Mouse (Mus musculus): Measurements from ENCODE around the gene Ece1. TPM values are rescaled to one million over a fixed set of nuclear protein-coding genes. Genes with fewer than 3 reads are reported as not detected.
"Not testable (repeated sequence)": the region's sequence is repeated elsewhere in the genome, so short reads cannot be mapped to it uniquely, and the experiment has no call there.

Gene Ece1
- polyA plus RNA-seq, 1 experiment from 2014 or later, result 51.3 TPM

GRCm38 (mm10) chr4:137964585-137964930 lies 102.5 kb downstream of the Ece1 start:
- 93% methylated on average over 11 of the region's 11 CpGs for WGBS
- no peak for ATAC-seq (replicated peaks; ENCODE audit: insufficient number of reproducible peaks, insufficient read depth, low FRiP score, low read depth)
- Histone ChIP-seq H3K4me1 (replicated peaks) (peaks cover 10% of the 10 kb centered on the region), H3K36me3 (peaks cover 19% of the 10 kb centered on the region), H3K27ac (no peak overlapping the region), H3K27me3 (no peaks in the 10 kb centered on the region), H3K4me3 (no peak overlapping the region), H3K9ac (no peak overlapping the region), H3K4me2 (no peak overlapping the region), H3K9me3 (replicated peaks) (no peaks in the 10 kb centered on the region)

DNA sequence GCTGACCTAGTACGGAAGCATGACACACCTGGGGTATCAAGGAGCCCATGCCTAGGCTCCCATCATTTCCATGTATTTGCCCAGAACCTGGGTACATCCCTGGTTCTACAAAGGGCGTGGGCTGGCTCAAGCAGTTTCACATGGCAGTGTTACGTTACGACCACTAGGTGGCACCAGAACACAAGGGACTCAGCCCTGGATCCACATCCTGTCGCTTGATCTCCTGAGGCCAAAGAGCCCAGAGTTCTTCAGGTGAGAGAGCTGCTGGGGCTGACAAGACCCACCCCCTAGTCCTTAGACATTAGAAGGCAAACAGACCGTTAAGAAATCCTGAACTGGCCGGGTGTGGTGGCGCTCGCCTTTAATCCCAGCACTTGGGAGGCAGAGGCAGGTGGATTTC lies 106.2 kb downstream of the Ece1 start:
- no peak; the same call in 1 of the 2 replicates for ATAC-seq (replicated peaks; ENCODE audit: insufficient number of reproducible peaks, insufficient read depth, low FRiP score, low read depth)
- Histone ChIP-seq H3K4me3 (no peak overlapping the region), H3K27ac (no peak overlapping the region), H3K4me2 (no peak overlapping the region), H3K36me3 (no peaks in the 10 kb centered on the region), H3K4me1 (replicated peaks) (no peaks in the 10 kb centered on the region), H3K27me3 (no peaks in the 10 kb centered on the region), H3K9ac (no peak overlapping the region), H3K9me3 (replicated peaks) (no peaks in the 10 kb centered on the region)
- WGBS, result 7% methylated on average over 9 of the region's 9 CpGs

DNA sequence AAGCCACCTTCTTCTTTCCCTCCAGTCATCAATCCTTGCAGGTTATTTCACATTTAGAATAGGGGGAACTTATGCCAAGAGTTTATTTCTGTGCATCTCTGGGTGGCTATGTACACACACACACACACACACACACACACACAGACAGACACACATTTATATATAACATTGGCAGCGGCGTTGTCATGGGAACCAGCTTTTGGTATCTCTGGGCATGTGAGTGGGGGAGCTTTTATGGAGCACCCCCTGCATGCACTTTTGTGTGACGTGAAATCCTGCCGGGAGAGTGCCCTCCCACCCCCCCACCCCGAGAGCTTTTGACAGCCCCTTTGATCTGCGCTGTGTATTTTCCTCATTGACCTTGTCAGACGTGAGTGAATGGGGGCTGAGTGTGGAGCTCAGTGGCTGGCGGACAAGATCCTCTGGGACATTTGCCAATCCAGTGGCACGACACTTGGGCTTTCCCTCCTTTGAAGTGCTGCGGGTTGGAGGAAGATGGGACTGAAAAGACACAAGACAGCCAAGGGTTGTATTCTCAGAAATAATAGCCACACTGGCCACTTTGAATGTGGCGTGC lies 108.7 kb downstream of the Ece1 start:
- ATAC-seq (replicated peaks; ENCODE audit: insufficient number of reproducible peaks, insufficient read depth, low FRiP score, low read depth); H3K36me3 ChIP-seq: not testable (repeated sequence)
- no CpG with 5 or more reads among the region's 11 CpGs for WGBS

DNA sequence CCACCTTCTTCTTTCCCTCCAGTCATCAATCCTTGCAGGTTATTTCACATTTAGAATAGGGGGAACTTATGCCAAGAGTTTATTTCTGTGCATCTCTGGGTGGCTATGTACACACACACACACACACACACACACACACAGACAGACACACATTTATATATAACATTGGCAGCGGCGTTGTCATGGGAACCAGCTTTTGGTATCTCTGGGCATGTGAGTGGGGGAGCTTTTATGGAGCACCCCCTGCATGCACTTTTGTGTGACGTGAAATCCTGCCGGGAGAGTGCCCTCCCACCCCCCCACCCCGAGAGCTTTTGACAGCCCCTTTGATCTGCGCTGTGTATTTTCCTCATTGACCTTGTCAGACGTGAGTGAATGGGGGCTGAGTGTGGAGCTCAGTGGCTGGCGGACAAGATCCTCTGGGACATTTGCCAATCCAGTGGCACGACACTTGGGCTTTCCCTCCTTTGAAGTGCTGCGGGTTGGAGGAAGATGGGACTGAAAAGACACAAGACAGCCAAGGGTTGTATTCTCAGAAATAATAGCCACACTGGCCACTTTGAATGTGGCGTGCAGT lies 112.9 kb downstream of the Ece1 start:
- WGBS, result no CpG with 5 or more reads among the region's 11 CpGs

More for the DNA sequence above, 108.7 kb downstream of the Ece1 start:
- not testable (repeated sequence) for H3K9ac ChIP-seq; H3K4me1 ChIP-seq (replicated peaks); H3K4me3 ChIP-seq; H3K27me3 ChIP-seq; H3K9me3 ChIP-seq (replicated peaks); H3K27ac ChIP-seq; H3K4me2 ChIP-seq

GRCm38 (mm10) chr4:137979066-137979644 lies 117.1 kb downstream of the Ece1 start:
- not testable (repeated sequence) for H3K27me3 ChIP-seq; H3K4me3 ChIP-seq; H3K9ac ChIP-seq; H3K4me1 ChIP-seq (replicated peaks); H3K4me2 ChIP-seq; H3K36me3 ChIP-seq; H3K27ac ChIP-seq; H3K9me3 ChIP-seq (replicated peaks)
- peak; percentile 56 for ATAC-seq (replicated peaks; ENCODE audit: insufficient number of reproducible peaks, insufficient read depth, low FRiP score, low read depth)
- WGBS, result no CpG with 5 or more reads among the region's 11 CpGs

More for the DNA sequence above, 112.9 kb downstream of the Ece1 start:
- H3K4me2 ChIP-seq; H3K4me1 ChIP-seq (replicated peaks); H3K9me3 ChIP-seq (replicated peaks); H3K4me3 ChIP-seq; H3K27ac ChIP-seq; H3K27me3 ChIP-seq; H3K36me3 ChIP-seq; H3K9ac ChIP-seq: not testable (repeated sequence)
- ATAC-seq (replicated peaks; ENCODE audit: insufficient number of reproducible peaks, insufficient read depth, low FRiP score, low read depth), result 0 out of 2 replicates have a peak, but pooled peaks have one; percentile 22

- Histone ChIP-seq H3K27me3 (no peaks in the 10 kb centered on the region), H3K4me2 (no peak overlapping the region), H3K4me1 (replicated peaks) (peaks cover 6% of the 10 kb centered on the region), H3K36me3 (no peaks in the 10 kb centered on the region), H3K27ac (no peak overlapping the region), H3K9ac (no peak overlapping the region), H3K4me3 (no peak overlapping the region), H3K9me3 (replicated peaks) (no peaks in the 10 kb centered on the region)
- WGBS, result 81% methylated on average over 1 of the region's 1 CpGs
- ATAC-seq (replicated peaks; ENCODE audit: insufficient number of reproducible peaks, insufficient read depth, low FRiP score, low read depth), result no peak
These were observed 120.8 kb downstream of the Ece1 start for GRCm38 (mm10) chr4:137982869-137983268.

- H3K4me2 ChIP-seq, result no peak overlapping the region
- WGBS, result 29% methylated on average over 10 of the region's 10 CpGs
These were observed 122.2 kb downstream of the Ece1 start for GRCm38 (mm10) chr4:137984212-137984611.

DNA sequence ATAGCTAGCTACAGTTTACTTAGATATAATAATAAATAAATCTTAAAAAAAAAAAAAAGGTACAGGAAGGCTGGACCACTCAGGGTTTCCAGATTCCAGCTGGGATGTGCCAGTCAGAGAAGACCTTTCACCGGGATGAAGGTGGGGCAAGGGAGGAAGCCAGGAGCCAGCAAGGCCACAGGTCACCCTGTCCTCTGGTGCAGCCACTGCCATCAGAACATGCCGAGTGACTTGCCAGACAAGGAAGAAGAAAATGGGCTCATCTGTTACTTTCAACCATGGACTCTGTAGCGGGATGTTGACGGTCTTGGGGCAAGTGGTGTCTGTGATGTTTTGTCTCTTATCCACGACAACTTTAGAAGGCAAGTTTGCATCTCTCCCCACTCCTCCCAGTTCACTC lies 122.7 kb downstream of the Ece1 start:
- H3K27ac ChIP-seq, result no peak overlapping the region
- no peaks in the 10 kb centered on the region for H3K36me3 ChIP-seq
- H3K4me2 ChIP-seq, result no peak overlapping the region
- no peaks in the 10 kb centered on the region for H3K9me3 ChIP-seq (replicated peaks)
- 62% methylated on average over 5 of the region's 5 CpGs for WGBS
- no peak overlapping the region for H3K9ac ChIP-seq
- H3K4me1 ChIP-seq (replicated peaks), result peaks cover 6% of the 10 kb centered on the region
- no peak overlapping the region for H3K4me3 ChIP-seq
- no peaks in the 10 kb centered on the region for H3K27me3 ChIP-seq
- no peak for ATAC-seq (replicated peaks; ENCODE audit: insufficient number of reproducible peaks, insufficient read depth, low FRiP score, low read depth)

More at GRCm38 (mm10) chr4:137984212-137984611, 122.2 kb downstream of the Ece1 start:
- Histone ChIP-seq H3K9ac (no peak overlapping the region), H3K36me3 (no peaks in the 10 kb centered on the region), H3K9me3 (replicated peaks) (no peaks in the 10 kb centered on the region), H3K27ac (no peak overlapping the region), H3K4me1 (replicated peaks) (peaks cover 6% of the 10 kb centered on the region), H3K4me3 (no peak overlapping the region), H3K27me3 (no peaks in the 10 kb centered on the region)
- no peak for ATAC-seq (replicated peaks; ENCODE audit: insufficient number of reproducible peaks, insufficient read depth, low FRiP score, low read depth)

- Histone ChIP-seq H3K27me3 (no peaks in the 10 kb centered on the region), H3K4me1 (replicated peaks) (peaks cover 7% of the 10 kb centered on the region), H3K9me3 (replicated peaks) (no peaks in the 10 kb centered on the region), H3K36me3 (no peaks in the 10 kb centered on the region), H3K27ac (no peak overlapping the region), H3K9ac (no peak overlapping the region), H3K4me3 (no peak overlapping the region), H3K4me2 (no peak overlapping the region)
- no peak for ATAC-seq (replicated peaks; ENCODE audit: insufficient number of reproducible peaks, insufficient read depth, low FRiP score, low read depth)
- WGBS, result 89% methylated on average over 5 of the region's 5 CpGs
These were observed 127.4 kb downstream of the Ece1 start for GRCm38 (mm10) chr4:137989426-137989825.

DNA sequence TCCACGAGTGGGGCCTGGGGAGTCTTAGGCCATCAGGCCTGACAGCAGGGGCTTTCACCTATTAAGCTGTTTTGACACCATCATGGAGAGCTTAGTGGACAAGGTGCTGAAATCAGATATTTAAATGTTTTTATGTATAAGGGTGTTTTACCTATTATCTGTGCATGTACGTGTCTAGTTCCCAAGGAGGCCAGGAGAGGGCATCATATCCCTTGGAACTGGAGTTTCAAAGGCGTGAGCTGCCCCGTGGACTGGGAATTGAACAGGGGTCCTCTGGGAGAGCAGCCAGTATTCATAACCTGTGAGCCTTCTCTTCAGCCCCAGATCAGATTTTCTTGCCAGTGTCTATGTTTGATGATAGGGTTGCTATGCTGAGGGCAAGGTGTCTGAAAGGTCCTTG lies 128.4 kb downstream of the Ece1 start:
- ATAC-seq (replicated peaks; ENCODE audit: insufficient number of reproducible peaks, insufficient read depth, low FRiP score, low read depth), result no peak
- H3K27me3 ChIP-seq, result no peaks in the 10 kb centered on the region
- no peak overlapping the region for H3K9ac ChIP-seq
- WGBS, result 82% methylated on average over 4 of the region's 4 CpGs
- H3K36me3 ChIP-seq, result no peaks in the 10 kb centered on the region
- H3K4me1 ChIP-seq (replicated peaks), result peaks cover 14% of the 10 kb centered on the region
- H3K4me2 ChIP-seq, result no peak overlapping the region
- H3K27ac ChIP-seq, result no peak overlapping the region
- no peak overlapping the region for H3K4me3 ChIP-seq
- no peaks in the 10 kb centered on the region for H3K9me3 ChIP-seq (replicated peaks)

DNA sequence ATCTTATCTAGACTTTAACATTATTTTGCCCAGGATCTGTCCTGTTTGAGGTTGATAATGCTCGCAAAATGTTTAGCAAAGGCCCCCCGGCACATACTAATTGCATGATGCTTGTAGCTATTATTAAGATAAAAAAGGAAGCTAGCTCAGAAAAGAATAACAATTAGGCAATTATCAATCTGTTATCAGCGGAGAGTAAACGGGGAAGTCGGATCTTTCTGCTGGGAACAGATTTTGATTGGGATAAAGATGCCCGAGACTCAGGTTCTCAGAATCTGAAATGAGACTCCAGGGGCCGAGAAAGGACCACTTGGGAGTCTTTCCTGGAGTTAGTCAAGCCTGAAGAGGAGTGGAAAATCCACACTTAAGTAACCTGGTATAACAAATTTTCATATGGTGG lies 129.2 kb downstream of the Ece1 start:
- no peak overlapping the region for H3K4me2 ChIP-seq
- H3K27me3 ChIP-seq, result no peaks in the 10 kb centered on the region
- no peak overlapping the region for H3K4me3 ChIP-seq
- no peak overlapping the region for H3K9ac ChIP-seq
- H3K4me1 ChIP-seq (replicated peaks), result peaks cover 22% of the 10 kb centered on the region
- H3K9me3 ChIP-seq (replicated peaks), result no peaks in the 10 kb centered on the region
- 67% methylated on average over 7 of the region's 7 CpGs for WGBS
- no peak overlapping the region for H3K27ac ChIP-seq
- no peaks in the 10 kb centered on the region for H3K36me3 ChIP-seq
- no peak for ATAC-seq (replicated peaks; ENCODE audit: insufficient number of reproducible peaks, insufficient read depth, low FRiP score, low read depth)

- 2% methylated on average over 39 of the region's 39 CpGs for WGBS
- Histone ChIP-seq H3K36me3 (peaks cover under 1% of the 10 kb centered on the region; the same call in 1 of the 2 replicates), H3K4me2 (peak within 1 kb of the TSS; percentile 85), H3K9me3 (replicated peaks) (no peaks in the 10 kb centered on the region), H3K4me3 (peak within 1 kb of the TSS; percentile 91), H3K27ac (peak within 1 kb of the TSS; percentile 91), H3K4me1 (replicated peaks) (peaks cover 27% of the 10 kb centered on the region), H3K9ac (peak within 1 kb of the TSS; percentile 94), H3K27me3 (no peaks in the 10 kb centered on the region)
- peak; percentile 45; the same call in 1 of the 2 replicates for ATAC-seq (replicated peaks; ENCODE audit: insufficient number of reproducible peaks, insufficient read depth, low FRiP score, low read depth)
These were observed 130.9 kb downstream of the Ece1 start, which contains the start of gene Eif4g3 for GRCm38 (mm10) chr4:137992890-137993289. Eif4g3 (plus strand) TSS chr4:137993022.
